Mouse (Mus musculus) forebrain, embryonic 10.5 days (tissue): ENCODE results near the gene Abca17. TPM values are rescaled to one million over a fixed set of nuclear protein-coding genes. Genes with fewer than 3 reads are reported as not detected.

ENCODE experiments used
- DNase-seq: peaks from one replicate; pipeline ENCODE4 v3.0.0-alpha.2; 2017; ENCODE audit warnings: low spot score; ENCODE audit errors: extremely low spot score
- H3K27ac ChIP-seq: fragments of 300-500 bp; sonication (generic); 2 replicates; pipeline ENCODE4 v1.5.1; 2016; ENCODE audit warnings: mild to moderate bottlenecking
- H3K27me3 ChIP-seq: fragments of 300-500 bp; sonication (generic); 2 replicates; pipeline ENCODE4 v1.6.1; 2016; ENCODE audit warnings: mild to moderate bottlenecking; ENCODE audit not compliant: poor library complexity, severe bottlenecking
- H3K36me3 ChIP-seq: fragments of 300-500 bp; sonication (generic); replicated peaks from 2 replicates; pipeline ENCODE4 v1.6.1; 2016; ENCODE audit warnings: mild to moderate bottlenecking, moderate library complexity
- H3K4me1 ChIP-seq: fragments of 300-500 bp; sonication (generic); 2 replicates; pipeline ENCODE4 v1.6.1; 2016
- H3K4me3 ChIP-seq: fragments of 300-500 bp; sonication (generic); 2 replicates; pipeline ENCODE4 v1.5.1; 2016; ENCODE audit warnings: mild to moderate bottlenecking, moderate library complexity
- H3K9me3 ChIP-seq: fragments of 300-500 bp; sonication (generic); 2 replicates; pipeline ENCODE4 v1.6.1; 2016; ENCODE audit warnings: mild to moderate bottlenecking, moderate library complexity
- WGBS: fragments of 180-500 bp; shearing (Covaris S2); methylation state at CpG from one replicate; pipeline ENCODE4 v1.1.7; 2016; 5-methylcytosine and 5-hydroxymethylcytosine counted together
- polyA plus RNA-seq: library from polyadenylated mRNA; unstranded; fragments of >200 nt; fragmentation: Nextera tagmentation; extraction: Ambion mirVana; gene quantifications from 2 replicates; pipeline ENCODE4 v1.2.1, GENCODE M21; 2016

Gene Abca17
- polyA plus RNA-seq, 1 experiment from 2014 or later = not detected

- peaks cover 4% of the 10 kb centered on the region; the same call in 1 of the 2 replicates for H3K36me3 ChIP-seq
- H3K4me3 ChIP-seq = no peak overlapping the region
- H3K4me1 ChIP-seq = peaks cover 12% of the 10 kb centered on the region; the same call in 1 of the 2 replicates
- H3K9me3 ChIP-seq = no peaks in the 10 kb centered on the region
- H3K27ac ChIP-seq = no peak overlapping the region
- H3K27me3 ChIP-seq = no peaks in the 10 kb centered on the region
- 90% methylated on average over 5 of the region's 5 CpGs for WGBS
- no peak for DNase-seq
Observed at GRCm38 (mm10) chr17:24361291-24361690, 10.4 kb upstream of the Abca17 start.

GRCm38 (mm10) chr17:24360841-24361240 lies 10.0 kb upstream of the Abca17 start:
- WGBS = 89% methylated on average over 8 of the region's 8 CpGs
- Histone ChIP-seq H3K27ac (no peak overlapping the region), H3K4me1 (peaks cover 8% of the 10 kb centered on the region; the same call in 1 of the 2 replicates), H3K4me3 (no peak overlapping the region), H3K27me3 (no peaks in the 10 kb centered on the region), H3K36me3 (no peaks in the 10 kb centered on the region; the same call in 1 of the 2 replicates), H3K9me3 (no peaks in the 10 kb centered on the region)
- DNase-seq = no peak

GRCm38 (mm10) chr17:24359903-24360302 lies 9.0 kb upstream of the Abca17 start:
- no peak overlapping the region for H3K27ac ChIP-seq
- H3K27me3 ChIP-seq = no peaks in the 10 kb centered on the region
- no peaks in the 10 kb centered on the region for H3K36me3 ChIP-seq
- WGBS = 87% methylated on average over 2 of the region's 2 CpGs
- DNase-seq = no peak
- no peak overlapping the region for H3K4me3 ChIP-seq
- no peaks in the 10 kb centered on the region for H3K9me3 ChIP-seq
- H3K4me1 ChIP-seq = 0 out of 2 replicates have a peak, but pooled peaks cover 4% of the 10 kb centered on the region

- H3K27me3 ChIP-seq = peaks cover 4% of the 10 kb centered on the region; the same call in 1 of the 2 replicates
- no peak for DNase-seq
- H3K36me3 ChIP-seq = no peaks in the 10 kb centered on the region
- H3K4me3 ChIP-seq = no peak overlapping the region
- no peaks in the 10 kb centered on the region for H3K9me3 ChIP-seq
- WGBS = 91% methylated on average over 8 of the region's 8 CpGs
- H3K4me1 ChIP-seq = 0 out of 2 replicates have a peak, but pooled peaks cover 4% of the 10 kb centered on the region
- H3K27ac ChIP-seq = no peak overlapping the region
Observed at GRCm38 (mm10) chr17:24359006-24359405, 8.1 kb upstream of the Abca17 start.

GRCm38 (mm10) chr17:24355284-24355683 lies 4.4 kb upstream of the Abca17 start:
- Histone ChIP-seq H3K36me3 (no peaks in the 10 kb centered on the region), H3K27me3 (peaks cover 34% of the 10 kb centered on the region), H3K9me3 (no peaks in the 10 kb centered on the region), H3K4me3 (no peak overlapping the region), H3K27ac (no peak overlapping the region), H3K4me1 (peaks cover 33% of the 10 kb centered on the region)
- no peak for DNase-seq
- WGBS = 91% methylated on average over 8 of the region's 8 CpGs

GRCm38 (mm10) chr17:24353960-24354359 lies 3.1 kb upstream of the Abca17 start:
- no peak for DNase-seq
- no peak overlapping the region for H3K4me3 ChIP-seq

GRCm38 (mm10) chr17:24352370-24353194 lies 1.7 kb upstream of the Abca17 start:
- DNase-seq = no peak
- 3% methylated on average over 36 of the region's 36 CpGs for WGBS
- H3K27ac ChIP-seq = peak overlapping the region; percentile 90

More at GRCm38 (mm10) chr17:24353960-24354359, 3.1 kb upstream of the Abca17 start:
- peaks cover 30% of the 10 kb centered on the region for H3K4me1 ChIP-seq
- no peaks in the 10 kb centered on the region for H3K9me3 ChIP-seq
- WGBS = 92% methylated on average over 3 of the region's 3 CpGs
- no peaks in the 10 kb centered on the region for H3K36me3 ChIP-seq
- peaks cover 47% of the 10 kb centered on the region for H3K27me3 ChIP-seq
- H3K27ac ChIP-seq = no peak overlapping the region

GRCm38 (mm10) chr17:24351760-24352357 lies 991 bp upstream of the Abca17 start, which contains the start of gene Abca3:
Gene Abca3, plus strand, starts transcription at chr17:24351950.
- peak; percentile 93 for DNase-seq
- no peaks in the 10 kb centered on the region for H3K9me3 ChIP-seq
- no peaks in the 10 kb centered on the region for H3K36me3 ChIP-seq
- H3K4me1 ChIP-seq = peaks cover 31% of the 10 kb centered on the region
- H3K4me3 ChIP-seq = peak within 1 kb of the TSS; percentile 83
- H3K27ac ChIP-seq = peak within 1 kb of the TSS; percentile 90
- under 1% methylated on average over 55 of the region's 55 CpGs for WGBS
- H3K27me3 ChIP-seq = peaks cover 54% of the 10 kb centered on the region

More at GRCm38 (mm10) chr17:24352370-24353194, 1.7 kb upstream of the Abca17 start:
- peaks cover 54% of the 10 kb centered on the region for H3K27me3 ChIP-seq
- H3K9me3 ChIP-seq = no peaks in the 10 kb centered on the region
- H3K4me3 ChIP-seq = peak overlapping the region; percentile 83
- H3K4me1 ChIP-seq = peaks cover 30% of the 10 kb centered on the region
- no peaks in the 10 kb centered on the region for H3K36me3 ChIP-seq

- Histone ChIP-seq H3K36me3 (no peaks in the 10 kb centered on the region), H3K9me3 (no peaks in the 10 kb centered on the region), H3K4me3 (no peak overlapping the region), H3K27ac (no peak overlapping the region), H3K4me1 (peaks cover 34% of the 10 kb centered on the region), H3K27me3 (peaks cover 52% of the 10 kb centered on the region)
- 81% methylated on average over 2 of the region's 2 CpGs for WGBS
- no peak for DNase-seq
Observed at GRCm38 (mm10) chr17:24349176-24349575, 1.7 kb downstream of the Abca17 start.

GRCm38 (mm10) chr17:24346831-24347230 lies 4.0 kb downstream of the Abca17 start:
- DNase-seq = no peak
- no peak overlapping the region for H3K27ac ChIP-seq
- peaks cover 16% of the 10 kb centered on the region for H3K4me1 ChIP-seq
- no peaks in the 10 kb centered on the region for H3K9me3 ChIP-seq
- H3K27me3 ChIP-seq = peaks cover 33% of the 10 kb centered on the region
- no peak overlapping the region for H3K4me3 ChIP-seq
- H3K36me3 ChIP-seq = no peaks in the 10 kb centered on the region
- WGBS = 56% methylated on average over 7 of the region's 7 CpGs

GRCm38 (mm10) chr17:24344672-24345071 lies 6.2 kb downstream of the Abca17 start:
- 89% methylated on average over 8 of the region's 8 CpGs for WGBS
- H3K36me3 ChIP-seq = no peaks in the 10 kb centered on the region
- H3K27ac ChIP-seq = no peak overlapping the region
- H3K4me1 ChIP-seq = peaks cover 4% of the 10 kb centered on the region
- H3K27me3 ChIP-seq = peaks cover 13% of the 10 kb centered on the region
- no peak overlapping the region for H3K4me3 ChIP-seq
- no peak for DNase-seq
- H3K9me3 ChIP-seq = no peaks in the 10 kb centered on the region

GRCm38 (mm10) chr17:24327656-24328055 lies 23.2 kb downstream of the Abca17 start:
- no peaks in the 10 kb centered on the region for H3K4me1 ChIP-seq
- WGBS = 87% methylated on average over 7 of the region's 7 CpGs
- no peaks in the 10 kb centered on the region for H3K9me3 ChIP-seq
- H3K36me3 ChIP-seq = no peaks in the 10 kb centered on the region
- no peak for DNase-seq
- no peak overlapping the region for H3K27ac ChIP-seq
- no peaks in the 10 kb centered on the region for H3K27me3 ChIP-seq
- no peak overlapping the region for H3K4me3 ChIP-seq

- H3K9me3 ChIP-seq = peaks cover 6% of the 10 kb centered on the region; the same call in 1 of the 2 replicates
- no peaks in the 10 kb centered on the region for H3K4me1 ChIP-seq
- no peaks in the 10 kb centered on the region for H3K36me3 ChIP-seq
- 89% methylated on average over 10 of the region's 10 CpGs for WGBS
- no peak overlapping the region for H3K4me3 ChIP-seq
- no peaks in the 10 kb centered on the region for H3K27me3 ChIP-seq
- no peak overlapping the region for H3K27ac ChIP-seq
- no peak for DNase-seq
Observed at GRCm38 (mm10) chr17:24325051-24325450, 25.8 kb downstream of the Abca17 start.
